Mouse (Mus musculus) kidney, adult 18-20 months (tissue): ENCODE measurements around the gene Kcnj15.
A peak's percentile ranks its signal among the peaks of the same experiment; 100 is the strongest.

Experiments used
- DNase-seq: peaks from one replicate; pipeline ENCODE4 v3.0.0; 2021

Kcnj15 gene

DNA sequence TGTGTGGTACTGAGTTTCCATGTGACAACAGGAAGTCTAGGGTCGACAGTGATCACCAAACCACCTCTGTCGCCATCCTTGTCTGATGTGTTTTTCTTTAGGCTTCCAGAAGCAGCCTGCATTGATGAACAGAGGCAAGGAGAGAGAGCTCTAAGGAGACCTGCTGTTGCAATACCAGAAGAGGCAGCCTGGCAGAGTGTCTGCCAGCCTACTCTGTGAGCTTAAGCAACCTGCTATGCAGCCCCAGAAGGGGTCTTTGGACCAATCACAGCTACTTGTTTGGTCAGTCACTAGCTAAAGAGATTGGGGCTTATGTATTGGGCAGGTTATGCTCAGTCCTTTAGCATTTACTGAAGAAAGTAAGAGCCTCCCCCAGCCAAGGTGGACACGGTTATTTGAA, 11.9 kb upstream of the Kcnj15 start:
- no peak for DNase-seq

DNA sequence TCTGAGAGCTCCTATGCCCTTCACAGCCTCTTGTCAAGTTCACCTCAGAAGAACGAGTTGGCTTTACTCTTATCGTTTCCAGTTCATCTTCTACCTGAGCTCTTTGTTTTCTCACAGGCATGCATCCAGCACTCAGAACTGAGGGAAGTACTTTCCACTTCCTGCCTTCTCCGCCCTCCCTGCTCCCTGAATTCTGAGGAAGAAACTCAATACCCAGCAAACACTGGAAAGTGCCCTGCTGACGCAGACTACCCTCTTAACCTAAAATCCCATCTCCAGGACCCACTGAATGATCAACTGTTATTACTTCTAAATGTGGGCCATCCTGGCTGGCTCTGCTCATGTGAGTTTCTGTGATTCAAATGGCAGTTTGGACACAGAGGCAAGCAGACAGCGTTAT, 8.7 kb upstream of the Kcnj15 start:
- DNase-seq, result no peak

DNA sequence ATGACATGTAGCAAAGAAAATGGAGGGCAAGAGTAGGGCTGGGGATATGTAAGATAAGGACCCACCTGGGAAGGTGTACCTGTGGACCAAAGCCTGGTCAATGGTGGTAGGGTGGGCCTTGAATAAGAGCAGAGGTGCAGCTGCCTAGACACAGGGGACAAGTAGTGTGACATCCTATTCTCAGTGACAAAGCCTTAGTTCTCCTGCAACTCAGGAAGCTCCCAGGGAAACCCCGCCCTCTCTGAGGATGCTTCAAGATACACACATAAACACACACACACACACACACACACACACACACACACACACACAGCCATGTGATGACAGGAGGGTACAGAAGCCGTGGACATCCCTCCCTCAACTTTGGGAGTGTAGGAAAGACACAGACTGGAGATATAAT, 710 bp upstream of the Kcnj15 start:
- DNase-seq, result peak; percentile 6

DNA sequence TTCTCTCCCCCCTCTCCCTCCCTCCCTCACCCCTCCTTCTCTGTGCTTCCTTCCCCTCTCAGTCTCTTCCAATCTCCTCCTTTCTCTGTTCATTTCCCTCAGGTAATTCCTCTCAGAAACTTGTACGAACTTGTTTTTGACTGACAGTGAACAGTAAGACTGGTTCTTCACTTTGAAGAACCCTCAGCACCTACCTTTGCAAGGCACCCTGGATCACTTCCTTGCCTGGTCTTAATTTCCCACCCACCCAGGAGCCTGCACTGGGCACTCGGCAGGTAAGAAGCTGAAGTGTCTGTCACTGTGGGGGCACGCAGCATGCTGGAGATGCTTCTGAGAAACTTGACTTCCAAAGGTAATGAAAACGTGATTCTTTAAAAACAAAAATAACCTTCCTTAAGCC, 742 bp downstream of the Kcnj15 start:
- peak; percentile 28 for DNase-seq

DNA sequence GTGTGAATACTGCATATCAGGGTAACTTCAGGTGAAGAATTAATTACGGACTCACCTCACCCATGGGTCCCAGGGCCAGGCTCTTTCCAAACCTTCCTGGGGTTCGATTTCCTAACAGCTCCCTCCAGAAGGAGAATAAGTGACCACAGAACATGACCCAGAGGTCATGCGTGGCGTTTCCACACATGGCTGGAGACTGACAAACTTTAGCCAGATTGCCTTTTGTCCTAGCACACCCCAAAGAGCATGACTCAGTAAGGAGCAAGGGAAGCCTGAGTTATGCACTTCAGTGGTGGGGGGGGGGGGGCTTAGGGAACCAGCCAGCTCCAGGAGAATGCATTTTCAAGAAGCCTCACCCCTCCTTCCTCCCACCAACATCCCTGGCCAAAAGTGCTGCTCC, 2.1 kb downstream of the Kcnj15 start:
- peak; percentile 64 for DNase-seq

DNA sequence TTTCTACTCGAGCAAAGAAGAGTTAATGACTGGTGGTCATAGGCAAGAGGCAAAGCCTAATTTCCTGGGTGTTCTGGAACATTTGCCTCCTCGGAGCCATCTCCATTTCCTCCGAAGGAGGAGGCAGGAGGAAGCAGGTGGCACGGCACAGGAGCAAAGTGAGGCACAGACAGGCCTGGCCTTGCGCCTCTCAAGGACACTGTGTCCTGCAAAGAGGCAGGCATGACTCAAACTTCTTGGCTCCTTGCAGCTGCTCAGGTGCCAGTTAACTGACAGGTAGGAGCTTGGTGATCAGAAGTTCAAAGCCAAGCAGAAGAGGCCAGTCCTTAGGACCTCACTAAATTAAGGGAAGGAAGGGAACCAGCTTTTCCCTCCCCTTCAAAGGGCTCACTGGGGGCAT, 3.3 kb downstream of the Kcnj15 start:
- DNase-seq, result no peak

DNA sequence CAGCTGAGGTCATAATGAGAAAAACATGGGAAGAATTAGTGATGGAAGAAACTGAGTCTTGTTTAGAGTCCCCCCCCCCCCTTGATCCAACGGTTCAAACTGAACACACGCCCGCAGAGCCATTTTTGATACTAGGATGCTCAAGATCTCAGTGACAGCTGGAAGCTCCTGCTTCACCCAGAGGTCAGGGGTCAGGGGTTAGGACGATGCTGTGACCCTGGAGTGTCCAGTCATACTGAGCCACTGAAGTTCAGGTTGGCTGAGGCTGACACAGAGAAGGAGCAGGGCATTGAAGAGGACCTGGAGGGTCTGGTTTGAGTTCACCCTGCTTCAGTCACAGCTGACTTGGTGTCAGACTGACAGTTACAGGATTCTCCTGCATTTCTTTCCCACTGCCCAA, 4.4 kb downstream of the Kcnj15 start:
- no peak for DNase-seq

DNA sequence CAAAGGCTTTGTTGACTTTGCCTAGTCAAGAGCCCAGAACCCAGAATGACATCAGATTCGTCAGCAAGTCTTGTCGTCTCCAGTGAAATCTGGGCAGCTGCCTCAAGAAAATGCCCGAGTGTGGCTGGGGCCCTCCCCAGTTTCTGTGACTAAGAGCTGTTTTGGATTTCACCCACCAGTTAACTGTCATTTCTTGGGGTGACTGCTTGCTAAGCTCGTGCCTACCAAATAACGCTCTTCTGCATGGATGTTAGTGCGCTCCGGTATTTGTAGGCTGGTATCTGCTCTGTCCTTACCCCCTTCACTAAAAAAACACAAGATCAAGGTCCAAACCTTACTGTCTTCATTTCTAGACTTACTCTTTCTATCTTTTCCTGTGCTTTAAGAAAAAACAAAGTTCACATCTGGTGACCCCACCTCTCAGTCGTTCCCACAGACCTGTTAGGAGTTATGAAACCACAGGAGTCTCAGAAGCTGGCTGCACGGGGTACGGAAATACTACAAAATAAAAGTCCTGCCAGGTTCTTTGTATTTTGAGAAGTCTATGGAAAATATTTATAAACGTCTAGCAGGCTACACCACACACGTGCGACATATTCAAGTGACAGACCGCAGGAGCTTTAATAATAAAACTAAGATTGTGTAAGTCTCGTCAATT, 5.5 kb downstream of the Kcnj15 start:
- DNase-seq, result no peak

DNA sequence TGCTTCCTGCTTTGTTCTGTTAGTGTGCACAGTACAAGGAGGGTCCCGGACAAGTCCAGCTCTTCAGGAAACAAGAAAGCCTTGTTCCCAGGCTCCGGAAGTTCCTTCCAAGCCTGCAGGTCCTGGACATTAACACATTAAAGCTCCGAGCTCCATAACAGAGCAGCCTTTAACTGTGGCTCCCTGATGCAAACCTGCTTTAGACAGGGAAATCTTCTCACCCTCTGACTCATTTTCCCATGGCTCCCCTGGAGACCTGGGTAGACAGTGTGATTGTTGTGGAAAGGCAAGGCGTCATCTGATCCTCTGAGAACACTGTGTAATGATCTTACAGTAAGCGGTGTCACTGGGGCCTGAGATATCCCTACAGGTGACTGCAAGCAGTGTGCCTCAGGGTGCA, 7.0 kb downstream of the Kcnj15 start:
- peak; percentile 27 for DNase-seq

DNA sequence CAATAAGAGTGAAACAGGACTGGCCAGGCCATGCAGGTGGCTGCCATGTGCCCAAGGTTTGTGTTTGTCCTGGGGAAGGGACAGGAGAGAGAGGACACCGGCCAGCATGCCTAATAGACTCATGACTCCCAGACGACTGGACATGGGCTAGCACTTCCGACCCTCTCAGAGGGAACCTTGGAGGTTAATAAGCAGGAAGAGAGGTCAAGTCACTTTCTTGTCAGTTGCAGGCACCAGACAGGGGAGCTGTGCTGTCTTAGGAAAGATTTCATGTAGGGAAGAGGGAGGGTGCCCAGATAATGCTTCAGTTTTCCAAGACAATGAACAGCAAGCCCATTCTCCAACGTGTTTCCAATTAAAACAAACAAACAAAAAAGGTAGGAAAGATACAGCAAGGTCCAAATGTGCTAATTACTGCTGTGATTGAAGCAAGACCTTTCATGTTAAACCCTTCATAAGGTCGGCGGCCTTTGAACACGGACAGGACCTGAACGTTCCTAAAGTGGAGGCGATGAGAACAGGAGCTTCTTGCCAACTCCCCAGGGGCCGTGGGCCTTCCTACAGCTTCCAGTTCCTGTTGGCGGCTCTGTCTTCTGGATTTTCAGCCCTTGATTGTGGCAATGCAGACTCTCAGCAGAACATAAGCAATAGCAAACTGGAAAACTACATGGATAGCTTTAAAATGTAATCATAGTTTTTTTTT, 10.3 kb downstream of the Kcnj15 start:
- DNase-seq, result peak; percentile 23

DNA sequence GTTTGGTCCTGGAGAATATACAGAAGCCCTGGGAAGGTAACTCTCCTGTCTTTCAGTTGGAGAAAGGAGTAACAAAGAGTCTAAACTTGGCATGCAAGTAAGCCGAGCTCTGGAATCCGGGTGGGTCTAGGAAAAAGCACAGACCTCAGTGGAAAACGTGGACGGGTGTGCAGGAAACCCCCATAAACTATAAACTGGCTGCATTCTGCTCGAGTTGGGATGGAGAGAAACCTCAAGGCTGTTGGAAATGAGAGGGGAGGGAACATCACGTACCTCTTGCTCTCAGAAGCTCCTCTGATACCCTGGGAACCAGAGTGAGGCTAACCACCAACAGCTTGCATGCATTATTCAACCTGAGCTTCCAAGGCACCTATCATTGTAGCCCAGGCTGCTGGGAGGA, 12.3 kb downstream of the Kcnj15 start:
- no peak for DNase-seq

DNA sequence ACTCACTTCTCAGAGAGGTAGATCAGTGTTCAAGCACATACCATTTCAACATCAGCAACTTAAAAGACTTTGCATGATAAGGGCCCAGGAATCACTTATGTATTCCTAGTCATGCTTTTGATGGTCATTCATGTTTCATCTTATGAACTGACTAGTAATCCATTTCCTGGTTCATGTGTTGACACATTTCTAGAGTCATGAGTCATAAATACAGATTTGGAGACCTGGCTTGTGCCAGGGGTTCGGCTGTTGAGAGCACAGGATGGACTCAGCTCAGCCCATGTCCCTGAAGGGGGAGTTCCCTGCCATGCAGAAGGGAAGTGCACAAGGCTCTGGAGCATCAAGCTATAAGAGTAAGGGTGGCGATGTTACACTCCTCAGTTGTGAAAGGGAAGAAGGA, 15.7 kb downstream of the Kcnj15 start:
- no peak for DNase-seq

DNA sequence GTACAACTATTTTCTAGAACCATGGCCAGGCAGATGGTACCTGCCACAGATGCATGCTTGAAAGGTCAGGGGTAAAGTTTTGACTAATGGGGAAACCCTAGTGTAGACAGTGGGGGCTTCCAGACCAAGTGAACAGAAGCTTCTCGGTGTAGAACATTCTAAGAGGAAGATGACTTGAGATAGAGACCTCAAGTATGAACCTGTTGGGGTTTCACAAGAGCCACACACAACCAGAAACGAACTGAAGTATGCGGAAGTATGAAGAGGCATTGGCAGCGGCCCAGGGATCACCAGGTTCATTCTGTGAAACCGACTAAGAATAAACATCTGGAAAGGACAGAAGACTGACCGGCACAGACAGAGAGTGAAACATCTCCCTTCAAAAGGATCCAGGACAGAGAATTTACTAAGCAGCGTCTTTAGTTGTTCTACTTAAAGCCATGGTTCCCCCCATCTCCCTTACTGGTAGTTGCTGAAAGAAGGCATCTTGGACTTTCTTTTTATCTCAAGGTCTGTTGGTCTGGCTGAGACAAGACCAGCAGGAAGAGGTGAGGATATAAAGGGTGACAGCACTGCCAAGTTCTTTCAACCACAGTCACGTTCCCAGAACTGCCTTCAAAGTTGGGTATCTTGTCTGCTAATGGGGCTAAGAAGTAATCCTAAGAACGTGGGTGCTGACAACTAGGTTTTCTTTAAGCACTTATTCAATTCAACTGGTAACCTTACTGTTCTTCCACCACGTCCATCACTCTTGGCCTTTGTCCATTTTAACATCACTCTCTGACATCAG, 18.6 kb downstream of the Kcnj15 start:
- peak; percentile 73 for DNase-seq

DNA sequence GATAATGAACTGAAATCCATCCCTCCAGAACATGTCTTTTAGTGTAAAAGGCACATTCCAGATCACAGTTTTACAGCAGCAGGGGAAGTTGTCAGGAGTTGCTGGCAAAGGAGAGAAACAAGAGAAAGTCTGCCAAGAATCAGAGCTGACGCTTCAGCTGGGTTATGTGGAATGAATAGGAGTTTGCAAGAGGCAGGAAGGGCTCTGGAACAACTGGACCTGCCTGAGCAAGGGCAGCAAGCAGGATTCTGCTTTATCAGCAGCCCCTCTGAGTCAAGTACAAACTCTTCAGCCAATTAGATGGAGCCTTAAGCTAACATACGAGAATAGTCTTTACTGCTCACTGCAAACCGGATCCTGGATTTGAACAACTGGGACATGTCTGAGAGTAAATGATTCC, 21.7 kb downstream of the Kcnj15 start:
- no peak for DNase-seq

DNA sequence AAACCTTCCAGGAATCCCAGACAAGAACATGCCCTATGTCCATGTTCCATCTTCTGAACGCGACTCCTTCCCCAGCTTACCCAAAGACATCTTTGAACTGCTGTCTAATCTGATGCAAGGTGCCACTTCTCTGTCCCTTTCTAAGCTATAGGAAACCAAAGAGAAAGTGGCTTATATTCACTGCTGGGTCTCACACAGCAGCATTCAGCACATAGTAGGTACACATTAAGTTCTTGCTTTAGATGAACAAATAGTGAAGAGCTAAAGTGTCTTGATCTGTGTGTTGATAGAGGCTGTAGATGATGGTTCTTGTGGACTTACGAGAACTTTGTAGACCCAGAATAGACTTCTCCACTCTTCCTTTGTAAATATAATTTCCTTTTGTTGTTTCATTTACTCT, 23.0 kb downstream of the Kcnj15 start:
- no peak for DNase-seq

DNA sequence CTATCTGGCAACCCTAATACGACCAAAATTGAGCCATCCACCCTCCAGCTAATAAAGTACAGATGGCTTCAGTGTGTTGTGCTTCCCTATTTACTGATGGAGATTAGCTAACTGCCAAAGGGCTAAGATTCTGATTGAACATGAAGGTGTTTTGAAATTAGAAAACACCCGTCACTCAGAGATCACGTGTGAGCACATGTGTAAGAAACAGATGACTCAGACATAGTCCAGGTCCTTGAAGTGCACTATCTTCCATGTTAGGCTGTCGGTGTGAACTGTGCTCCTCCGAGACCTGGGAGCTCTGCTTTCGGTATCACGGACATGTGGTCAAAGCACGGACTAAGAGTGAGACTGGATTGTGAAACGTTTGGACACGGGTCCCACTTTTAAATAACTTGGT, 26.0 kb downstream of the Kcnj15 start:
- no peak for DNase-seq

DNA sequence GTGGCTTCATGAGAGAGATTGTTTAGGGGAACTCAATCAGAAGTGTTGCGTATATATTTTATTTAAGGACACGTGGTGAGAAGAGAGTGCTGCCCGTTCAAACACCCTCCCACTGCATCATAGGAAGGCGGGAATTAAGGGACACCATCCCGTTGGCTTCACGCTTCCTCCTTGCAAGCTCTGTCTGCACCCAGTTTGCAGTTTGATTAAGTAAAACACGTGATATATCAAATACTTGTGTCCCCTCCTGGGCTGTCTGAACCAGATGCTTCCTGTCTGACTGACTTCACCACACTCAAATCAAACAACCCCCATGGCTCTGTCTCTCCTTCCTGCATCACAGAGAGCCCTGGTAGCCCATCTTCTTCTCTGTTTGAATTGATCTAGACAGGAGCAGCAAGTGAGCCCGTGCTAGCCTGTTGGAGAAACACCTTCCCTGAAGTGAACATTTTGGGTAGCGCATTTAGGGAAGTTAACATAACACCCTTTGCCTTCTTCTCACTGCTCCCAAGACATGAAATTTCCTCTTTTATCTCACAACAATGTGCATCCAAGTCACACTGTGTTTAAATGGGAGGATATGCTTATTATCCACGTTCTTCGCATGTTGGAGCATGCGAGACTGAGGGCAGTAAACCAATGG, 26.8 kb downstream of the Kcnj15 start:
- no peak for DNase-seq

DNA sequence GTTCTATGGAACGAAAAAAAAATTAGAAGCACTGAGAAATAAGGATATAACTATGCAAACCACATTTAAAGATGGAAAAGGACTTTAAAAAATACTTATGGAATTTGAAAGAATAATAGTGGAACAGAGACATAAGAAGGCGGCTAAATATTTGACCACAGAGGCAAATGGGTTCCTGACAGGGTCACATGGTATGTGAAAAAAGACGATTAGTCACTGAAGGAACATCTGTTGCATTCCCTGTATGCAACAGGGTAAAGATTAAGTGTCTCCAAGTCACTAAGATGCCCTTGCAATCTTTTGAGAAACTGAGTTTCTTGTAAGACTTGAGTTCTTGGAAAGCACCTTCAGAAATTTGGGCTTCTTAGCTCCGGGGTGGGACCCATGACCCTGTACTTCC, 27.7 kb downstream of the Kcnj15 start:
- no peak for DNase-seq

DNA sequence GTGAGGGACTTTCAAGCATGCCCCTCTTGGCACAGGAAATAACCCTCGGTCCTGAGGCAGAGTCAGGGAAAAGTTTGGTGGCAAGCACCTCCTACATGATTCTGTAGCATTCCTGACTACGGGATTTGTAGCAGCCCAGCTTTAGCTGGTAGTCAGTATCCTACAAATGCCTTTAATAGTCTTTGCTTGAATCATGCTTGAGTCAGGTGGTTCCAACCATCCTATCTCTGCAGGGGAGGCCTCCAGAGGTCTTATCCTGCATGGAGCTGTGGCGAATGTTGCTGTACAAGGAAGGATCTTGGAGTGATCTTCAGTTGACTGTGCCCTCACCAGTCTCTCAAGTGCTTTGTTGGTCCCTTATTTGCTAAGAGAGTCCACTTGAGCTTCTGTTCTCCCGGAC, 28.4 kb downstream of the Kcnj15 start:
- DNase-seq, result no peak

DNA sequence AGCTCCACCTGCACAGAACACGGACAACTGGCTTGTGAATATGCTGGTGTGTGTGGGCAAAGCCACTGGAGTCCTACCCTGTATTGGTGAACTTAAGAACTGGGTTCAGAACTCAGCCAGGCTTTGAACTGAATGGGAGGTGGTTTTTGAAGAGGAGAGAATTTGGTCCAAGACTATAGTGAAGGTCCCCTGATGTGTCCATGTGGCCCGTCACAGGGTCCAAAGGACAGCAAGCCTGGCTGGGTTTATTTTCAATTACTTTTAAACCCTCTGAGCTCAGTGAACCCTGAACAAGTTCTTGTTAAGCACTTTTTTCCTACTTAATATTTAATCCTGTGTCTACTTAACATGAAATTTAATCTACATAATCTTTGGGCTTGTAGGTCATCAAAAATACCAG, 30.3 kb downstream of the Kcnj15 start:
- peak; percentile 70 for DNase-seq

DNA sequence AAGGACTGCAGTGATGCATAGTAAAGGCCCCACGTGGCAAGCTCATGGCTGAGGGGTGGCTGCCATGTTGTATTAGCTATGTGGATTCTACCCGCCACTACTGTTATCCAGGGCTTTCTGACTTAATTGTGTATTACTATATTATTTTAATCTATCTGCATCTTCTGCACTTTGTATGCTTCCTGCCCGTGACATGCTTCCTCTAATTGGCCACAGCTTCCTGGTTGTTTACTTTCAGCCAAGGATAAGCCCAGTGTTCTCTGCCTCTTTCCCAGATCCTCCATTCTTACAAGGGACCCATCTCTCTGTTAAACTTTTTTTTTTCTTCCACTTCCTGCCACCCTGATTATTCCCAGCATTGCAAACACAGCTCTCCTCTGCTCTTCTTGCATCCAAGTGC, 32.0 kb downstream of the Kcnj15 start:
- no peak for DNase-seq

DNA sequence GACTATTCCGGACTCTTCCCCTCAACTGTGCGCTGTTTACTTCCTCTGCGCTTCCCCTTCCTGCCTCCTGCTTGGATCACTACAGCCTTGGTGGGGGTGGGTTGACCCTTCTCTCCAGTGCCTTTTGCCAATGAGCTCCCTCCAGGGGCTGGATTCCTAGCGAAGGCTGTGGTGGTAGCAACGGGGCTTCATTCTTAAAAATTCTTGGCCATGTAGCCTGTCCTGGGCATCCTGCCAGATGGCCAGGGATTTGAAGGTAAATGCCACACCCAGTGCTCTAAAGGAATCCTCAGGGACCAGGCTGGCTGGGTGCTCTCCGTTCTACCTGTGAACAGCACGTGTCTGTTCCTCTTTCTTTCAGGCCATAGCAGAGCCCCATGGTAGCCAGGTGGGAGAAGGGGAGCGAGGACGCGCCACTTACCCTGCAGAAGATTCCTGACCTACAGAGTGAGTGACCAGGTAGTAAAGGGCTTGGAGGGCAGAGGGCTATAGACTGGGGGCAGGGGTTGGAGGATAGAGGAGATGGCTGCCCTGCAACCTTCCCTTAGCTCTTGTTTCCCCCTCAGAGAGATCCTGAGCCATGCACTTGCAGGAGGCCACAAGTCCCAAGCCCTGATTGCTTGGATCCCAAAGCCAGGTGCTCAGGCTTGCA, 34.2 kb downstream of the Kcnj15 start:
- DNase-seq, result peak; percentile 78

DNA sequence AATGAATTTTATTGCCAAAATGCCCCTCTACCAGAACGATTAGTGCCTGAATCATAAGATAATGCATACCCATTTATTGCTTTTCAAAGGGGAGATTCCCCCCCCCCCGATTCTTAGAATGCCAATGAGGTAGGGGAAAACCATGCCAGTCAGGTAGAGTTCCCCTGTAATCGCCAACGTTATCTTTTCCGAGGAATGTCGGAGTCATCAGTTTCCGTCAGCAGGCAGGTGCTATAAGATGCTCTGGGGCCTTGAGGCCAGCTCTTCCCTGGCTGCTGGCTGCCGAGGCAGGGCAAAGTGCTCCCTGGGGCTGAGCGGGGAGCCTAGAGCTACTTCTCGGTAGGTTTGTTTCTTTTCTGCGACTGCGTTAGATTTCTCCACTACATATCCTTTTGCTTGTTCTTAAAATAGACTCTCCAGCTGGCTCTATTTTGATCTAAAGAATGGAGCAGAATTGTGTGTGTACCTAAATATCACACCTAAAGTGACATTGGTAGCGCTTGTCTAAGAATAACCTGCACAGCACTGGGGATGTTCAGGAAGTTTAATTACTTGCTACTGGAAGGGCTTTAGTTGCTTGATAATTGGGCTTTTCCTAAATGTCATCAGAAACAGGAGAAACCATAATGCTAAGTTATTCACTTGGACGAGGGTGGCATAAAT, 35.6 kb downstream of the Kcnj15 start:
- no peak for DNase-seq
